Mouse (Mus musculus): ENCODE measurements around the gene Thbs1.

Thbs1 gene

GRCm38 (mm10) chr2:118111488-118112131 lies at the start of gene Thbs1:
Thbs1 (plus strand) TSS chr2:118111876.
- peak; percentile 80 for DNase-seq

DNA sequence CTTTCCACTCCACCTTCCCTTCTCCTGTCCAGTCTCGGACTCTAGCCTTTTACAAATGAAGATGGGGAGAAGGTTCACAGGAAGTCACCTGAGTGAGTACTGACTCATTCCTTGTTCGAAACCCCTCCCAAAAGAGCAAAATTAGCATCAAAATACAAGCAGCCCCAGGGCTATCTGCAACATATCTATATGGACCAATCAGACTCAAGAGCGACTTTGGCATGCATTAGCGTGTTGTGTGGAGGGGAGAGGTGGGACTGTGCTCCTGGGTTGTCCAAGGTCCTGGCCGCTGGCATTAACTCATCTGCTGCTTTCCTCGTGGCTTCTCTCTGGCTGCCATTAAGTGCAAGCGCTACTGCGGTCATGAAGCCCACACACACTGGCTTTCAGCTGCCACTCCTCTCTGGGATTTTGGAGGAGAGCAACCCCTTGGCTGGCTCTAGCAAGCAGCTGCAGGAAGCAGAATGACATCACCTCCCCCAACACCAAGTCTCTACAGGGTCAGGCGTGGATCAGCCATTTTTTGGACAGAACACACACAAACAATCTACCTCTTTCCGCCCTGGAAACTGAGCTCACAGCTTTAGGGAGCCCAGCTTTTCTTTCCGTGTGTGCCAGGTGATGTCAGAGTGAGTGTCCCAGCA lies 47.4 kb upstream of the Thbs1 start:
- DNase-seq = no peak

GRCm38 (mm10) chr2:118066065-118066770 lies 45.5 kb upstream of the Thbs1 start:
- DNase-seq = no peak

- DNase-seq = no peak
Measured at GRCm38 (mm10) chr2:118069975-118070374, 41.7 kb upstream of the Thbs1 start.

GRCm38 (mm10) chr2:118072811-118073372 lies 38.8 kb upstream of the Thbs1 start:
- peak; percentile 35 for DNase-seq

GRCm38 (mm10) chr2:118074030-118074429 lies 37.6 kb upstream of the Thbs1 start:
- DNase-seq = no peak

- DNase-seq = no peak
Measured at GRCm38 (mm10) chr2:118075165-118075564, 36.5 kb upstream of the Thbs1 start.

DNA sequence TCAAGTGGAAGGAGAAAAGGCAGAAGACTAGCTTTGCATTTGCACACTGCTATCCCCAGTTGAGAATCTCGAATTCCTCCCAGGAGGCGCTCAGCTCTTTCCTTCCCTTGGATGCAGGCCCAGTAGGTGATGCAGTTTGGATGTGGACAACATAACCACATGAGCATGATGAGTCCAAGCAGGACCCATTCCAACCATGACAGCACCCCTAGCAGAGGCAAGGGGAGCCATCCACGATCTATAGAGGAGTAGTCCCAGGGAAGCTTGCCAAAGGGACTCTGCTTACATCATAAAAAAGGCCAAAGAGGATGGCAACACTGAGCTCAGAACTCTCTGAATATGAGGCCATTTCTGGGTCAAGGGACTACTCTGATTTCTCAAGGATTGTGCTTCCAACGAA lies 32.5 kb upstream of the Thbs1 start:
- no peak for DNase-seq

GRCm38 (mm10) chr2:118081581-118081980 lies 30.1 kb upstream of the Thbs1 start:
- no peak for DNase-seq

DNA sequence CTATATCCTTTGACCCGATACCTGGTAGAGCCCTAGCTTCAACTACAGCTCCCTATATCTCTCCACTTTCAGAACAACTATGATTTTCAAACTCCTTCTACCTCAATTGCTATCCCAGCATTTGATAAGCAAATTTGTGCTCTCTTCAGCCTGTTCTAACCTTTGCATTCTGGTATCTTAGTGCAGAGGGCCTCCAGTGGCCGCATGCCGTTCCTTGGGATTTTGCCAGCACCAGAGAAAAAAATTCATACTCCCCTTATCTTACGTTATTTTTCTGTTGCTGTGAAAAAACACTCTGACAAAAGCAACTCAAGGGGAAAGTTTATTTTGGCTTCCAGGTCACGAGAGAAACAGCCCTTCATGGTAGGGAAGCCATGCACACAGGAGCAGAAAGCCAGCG lies 28.0 kb upstream of the Thbs1 start:
- no peak for DNase-seq

DNA sequence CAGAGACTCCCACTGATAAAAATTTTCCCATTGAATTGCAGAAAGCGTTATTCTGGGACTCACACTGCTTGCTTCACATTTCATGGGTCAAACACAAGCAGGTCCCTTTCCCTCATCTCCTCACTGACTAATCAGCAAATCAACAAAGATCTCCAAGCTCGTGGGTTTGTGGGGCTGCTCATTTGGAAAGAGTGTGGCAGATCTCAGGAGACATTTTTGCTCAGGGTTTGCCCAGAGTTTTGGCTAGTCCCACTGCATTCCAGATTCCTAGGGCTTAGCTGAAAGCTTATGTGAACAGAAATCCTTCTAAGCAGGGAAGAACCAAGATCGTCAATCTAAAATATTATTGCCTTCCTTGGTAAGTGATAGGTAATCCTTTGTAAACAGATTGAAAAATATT lies 27.0 kb upstream of the Thbs1 start:
- no peak for DNase-seq

DNA sequence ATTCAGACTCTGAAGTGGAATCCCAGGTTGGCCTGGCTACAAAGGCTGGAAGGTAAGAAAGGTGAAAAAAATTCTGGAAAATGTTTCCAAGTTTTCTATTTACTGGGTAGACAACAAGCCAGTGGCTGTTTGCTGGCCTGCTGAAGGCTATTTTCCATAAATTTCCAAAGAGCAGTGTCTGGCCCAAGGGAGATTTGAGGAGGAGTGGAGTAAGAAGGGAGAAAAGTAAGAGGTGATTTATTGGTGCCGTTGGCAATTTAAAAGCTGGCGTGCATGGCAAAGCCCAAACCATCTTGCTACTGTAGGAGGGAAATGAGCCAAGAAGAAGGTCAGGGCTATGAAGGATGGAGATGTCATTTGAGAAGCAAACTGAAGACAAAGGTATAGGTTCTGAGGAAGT lies 26.0 kb upstream of the Thbs1 start:
- no peak for DNase-seq

- DNase-seq = no peak
Measured at GRCm38 (mm10) chr2:118087044-118087726, 24.5 kb upstream of the Thbs1 start.

DNA sequence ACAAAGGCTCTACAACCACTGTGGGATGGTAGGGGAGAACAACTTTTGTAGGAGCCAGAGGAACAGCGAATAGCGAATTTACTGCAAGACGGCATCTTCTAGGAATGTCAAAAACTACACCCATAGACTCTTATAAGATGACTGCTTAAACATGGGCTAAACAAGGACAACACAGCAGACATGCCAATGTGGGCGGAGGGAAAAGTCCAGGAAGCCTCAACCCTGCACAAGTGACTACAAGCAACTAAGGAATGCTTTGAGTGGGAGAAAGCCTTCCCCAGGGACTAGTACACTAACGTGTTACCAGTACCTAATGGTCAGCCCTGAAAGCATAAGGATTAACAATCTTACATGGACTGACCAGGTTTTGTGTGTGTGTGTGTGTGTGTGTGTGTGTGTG lies 20.4 kb upstream of the Thbs1 start:
- no peak for DNase-seq

GRCm38 (mm10) chr2:118099104-118099503 lies 12.6 kb upstream of the Thbs1 start:
- DNase-seq = no peak

DNA sequence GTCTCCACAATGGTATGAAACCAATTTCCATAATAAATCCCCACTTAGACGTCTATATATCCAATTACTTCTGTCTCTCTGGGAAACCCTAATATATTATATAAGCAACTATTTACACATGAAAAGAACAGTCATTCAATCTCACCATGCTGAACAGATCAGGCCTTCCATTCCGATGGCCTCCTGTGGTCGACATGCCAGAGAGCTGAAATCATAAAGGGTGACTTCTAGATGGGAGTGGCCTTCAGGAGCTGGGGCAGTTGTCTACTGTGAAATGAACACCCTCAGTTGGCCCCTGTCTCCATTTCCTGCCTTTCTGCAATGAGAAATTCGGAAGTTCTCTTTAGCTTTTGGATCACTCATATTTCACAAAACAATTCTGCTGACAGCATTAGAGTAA lies 9.5 kb upstream of the Thbs1 start:
- no peak for DNase-seq

DNA sequence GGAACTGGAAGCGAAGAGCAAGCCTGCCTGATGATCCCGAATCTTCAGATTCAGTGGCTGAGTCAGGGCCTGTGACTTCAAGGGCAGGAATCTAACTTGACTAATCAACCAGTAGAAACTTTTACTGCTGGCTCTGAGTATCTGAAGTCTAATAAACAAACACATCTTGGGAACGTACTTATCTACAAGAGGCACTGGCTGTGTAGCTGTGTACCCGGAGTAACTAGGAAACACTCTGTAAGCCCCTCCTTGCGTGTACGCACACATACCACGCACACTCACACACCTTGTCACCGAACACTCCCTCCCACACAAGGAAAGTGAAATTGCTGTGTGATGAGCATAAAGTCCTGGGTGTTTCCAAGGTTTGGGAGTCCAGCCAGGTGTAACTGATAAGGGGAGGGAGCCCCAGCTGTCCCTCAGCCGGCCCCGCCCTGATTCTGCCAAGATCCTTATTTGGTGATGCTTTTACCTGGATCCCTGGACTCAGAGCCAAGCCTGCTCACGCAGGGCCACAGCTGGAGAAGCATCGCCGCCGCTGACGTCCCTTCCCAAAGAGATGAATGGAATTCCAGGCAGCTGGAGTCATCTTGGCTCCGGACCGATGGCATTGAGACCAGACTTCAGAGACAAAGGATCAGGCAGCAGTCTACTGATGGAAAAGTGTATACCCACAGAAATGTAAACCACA lies 1.3 kb upstream of the Thbs1 start:
- DNase-seq = peak; percentile 46

- peak; percentile 81 for DNase-seq
Measured at GRCm38 (mm10) chr2:118111116-118111487, 574 bp upstream of the Thbs1 start.

GRCm38 (mm10) chr2:118112438-118112837 lies 762 bp downstream of the Thbs1 start:
- DNase-seq = no peak

DNA sequence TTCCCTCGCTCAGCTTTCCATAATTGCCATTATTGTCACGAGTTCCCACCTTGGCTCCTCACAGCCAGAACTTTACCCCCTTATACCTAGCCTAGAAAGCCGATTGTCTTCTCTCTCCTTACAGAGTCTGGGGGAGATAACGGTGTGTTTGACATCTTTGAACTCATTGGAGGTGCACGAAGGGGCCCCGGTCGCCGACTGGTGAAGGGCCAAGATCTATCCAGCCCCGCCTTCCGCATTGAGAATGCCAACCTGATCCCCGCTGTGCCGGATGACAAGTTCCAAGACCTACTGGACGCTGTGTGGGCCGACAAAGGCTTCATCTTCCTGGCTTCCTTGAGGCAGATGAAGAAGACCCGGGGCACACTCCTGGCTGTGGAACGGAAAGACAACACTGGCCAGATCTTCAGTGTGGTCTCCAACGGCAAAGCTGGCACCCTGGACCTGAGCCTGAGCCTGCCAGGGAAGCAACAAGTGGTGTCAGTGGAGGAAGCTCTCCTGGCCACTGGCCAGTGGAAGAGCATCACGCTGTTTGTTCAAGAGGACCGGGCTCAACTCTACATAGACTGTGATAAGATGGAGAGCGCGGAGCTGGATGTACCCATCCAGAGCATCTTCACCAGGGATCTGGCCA lies 1.3 kb downstream of the Thbs1 start:
- peak; percentile 39 for DNase-seq

- DNase-seq = peak; percentile 48
Measured at GRCm38 (mm10) chr2:118113808-118114524, 2.3 kb downstream of the Thbs1 start.

DNA sequence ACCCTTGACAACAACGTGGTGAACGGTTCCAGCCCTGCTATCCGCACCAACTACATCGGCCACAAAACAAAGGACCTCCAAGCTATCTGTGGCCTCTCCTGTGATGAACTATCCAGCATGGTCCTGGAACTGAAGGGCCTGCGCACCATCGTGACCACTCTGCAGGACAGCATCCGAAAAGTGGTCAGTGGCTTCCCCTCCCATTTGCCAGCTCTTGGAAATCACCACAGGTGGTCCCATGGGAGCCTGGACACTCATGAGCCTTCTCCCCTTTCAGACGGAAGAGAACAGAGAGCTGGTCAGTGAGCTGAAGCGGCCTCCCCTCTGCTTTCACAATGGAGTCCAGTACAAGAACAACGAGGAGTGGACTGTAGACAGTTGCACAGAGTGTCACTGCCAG lies 3.0 kb downstream of the Thbs1 start:
- no peak for DNase-seq
